In genomic region chr1:88921401-88921800, GRCm38 (mm10) we compare ENCODE assay signal across 24 mouse cellular contexts.
A peak's percentile ranks its signal among the peaks of the same experiment; 100 is the strongest.
DNase-seq lines count a peak whose midpoint lies in the region; ATAC-seq lines count a peak whose summit lies in the region.
"Had no signal": no experiment of that assay in that cellular context is flagged by ENCODE, and none has a peak within 500 bp of the region (broad histone marks: within the 10 kb centered on the region; RNA-seq: fewer than 3 reads in every experiment).

No protein-coding gene starts in this region.

- H3K9ac ChIP-seq in embryonic facial prominence, embryonic 14.5 days (ENCODE audit: low read depth, low read length), result no peak overlapping the region
- H3K9ac ChIP-seq: embryonic facial prominence, embryonic 13.5 days; forebrain, embryonic 12.5 days; forebrain, embryonic 15.5 days; forebrain, postnatal 0 days had no signal

- peaks cover 13% of the 10 kb centered on the region for H3K4me1 ChIP-seq in embryonic facial prominence, embryonic 14.5 days (ENCODE audit: control insufficient read depth, insufficient read depth, low read length)
- peaks cover 15% of the 10 kb centered on the region for H3K4me1 ChIP-seq in embryonic facial prominence, embryonic 10.5 days

- no peak overlapping the region for H3K27ac ChIP-seq in embryonic facial prominence, embryonic 14.5 days (replicated peaks; ENCODE audit: low read depth, low read length)
- no peak overlapping the region for H3K27ac ChIP-seq in embryonic facial prominence, embryonic 10.5 days (replicated peaks)
- H3K27ac ChIP-seq: embryonic facial prominence, embryonic 13.5 days; forebrain, embryonic 12.5 days; forebrain, embryonic 15.5 days had no signal

- no peak overlapping the region for H3K4me3 ChIP-seq in embryonic facial prominence, embryonic 14.5 days (ENCODE audit: low read depth, low read length)
- no peak overlapping the region for H3K4me3 ChIP-seq in embryonic facial prominence, embryonic 10.5 days
- H3K4me3 ChIP-seq: embryonic facial prominence, embryonic 13.5 days; forebrain, embryonic 12.5 days; forebrain, embryonic 15.5 days had no signal

- intact Hi-C loops in heart, postnatal 25 days (cut with DNase I), result no loop called here

- H3K36me3 ChIP-seq in embryonic facial prominence, embryonic 14.5 days (ENCODE audit: control insufficient read depth, insufficient read depth, low read length), result no peaks in the 10 kb centered on the region
- H3K36me3 ChIP-seq in embryonic facial prominence, embryonic 10.5 days (replicated peaks), result no peaks in the 10 kb centered on the region
- H3K36me3 ChIP-seq: embryonic facial prominence, embryonic 13.5 days; forebrain, embryonic 12.5 days; forebrain, embryonic 15.5 days; G1E had no signal

- H3K9me3 ChIP-seq in embryonic facial prominence, embryonic 14.5 days (ENCODE audit: control insufficient read depth, low read length), result no peaks in the 10 kb centered on the region
- H3K9me3 ChIP-seq in embryonic facial prominence, embryonic 10.5 days, result 0 out of 2 replicates have a peak, but pooled peaks cover 5% of the 10 kb centered on the region
- H3K9me3 ChIP-seq: embryonic facial prominence, embryonic 13.5 days; forebrain, embryonic 12.5 days; forebrain, embryonic 15.5 days had no signal

- peak; percentile 17 for DNase-seq in embryonic facial prominence, embryonic 14.5 days (ENCODE audit: low spot score)
- DNase-seq in embryonic facial prominence, embryonic 10.5 days (ENCODE audit: low spot score), result no peak
- peak; percentile 65 for DNase-seq in heart, adult 11 months
- no peak for DNase-seq in heart, postnatal 25 days (ENCODE audit: low spot score)
- DNase-seq in testis, postnatal 14 days (ENCODE audit: low spot score), result peak; percentile 20
- DNase-seq in testis, postnatal 10 days (ENCODE audit: low spot score), result no peak
- DNase-seq: adrenal gland, adult 8-10 months; adrenal gland, postnatal 14 days; adrenal gland, postnatal 36 days; B cell, adult 2 months; cerebellum, adult 11-12 months; cerebellum, adult 2 months; cerebellum, adult 9-10 months; cerebellum, postnatal 10 days; cerebellum, postnatal 25 days; forebrain, postnatal 0 days had no signal

- 58% methylated on average over 2 of the region's 2 CpGs for WGBS in embryonic facial prominence, embryonic 14.5 days
- WGBS in embryonic facial prominence, embryonic 10.5 days, result 68% methylated on average over 2 of the region's 2 CpGs

- H3K27me3 ChIP-seq in embryonic facial prominence, embryonic 14.5 days (replicated peaks; ENCODE audit: control insufficient read depth, insufficient read depth, low read length), result no peaks in the 10 kb centered on the region
- H3K27me3 ChIP-seq in embryonic facial prominence, embryonic 10.5 days (replicated peaks; ENCODE audit: low read depth, poor library complexity, severe bottlenecking), result no peaks in the 10 kb centered on the region
- H3K27me3 ChIP-seq: CH12.LX; embryonic facial prominence, embryonic 13.5 days; forebrain, embryonic 15.5 days; Patski had no signal

- ATAC-seq in embryonic facial prominence, embryonic 14.5 days (ENCODE audit: low read depth), result no peak
- ATAC-seq: activated CD4-positive, CD25-positive, alpha-beta regulatory T cell, adult 4 months; CD4-positive, CD25-positive, alpha-beta regulatory T cell, adult 4 months; forebrain, embryonic 15.5 days; forebrain, postnatal 0 days; Patski had no signal

- no peak overlapping the region for H3K4me2 ChIP-seq in embryonic facial prominence, embryonic 14.5 days (ENCODE audit: low read depth, low read length)
- H3K4me2 ChIP-seq: embryonic facial prominence, embryonic 13.5 days; forebrain, embryonic 12.5 days; forebrain, embryonic 15.5 days had no signal

Comparison
In these comparisons a context has a peak if more than half of its experiments do, and no peak if none do; other contexts are left out.
1. DNase-seq: peak in embryonic facial prominence, embryonic 14.5 days (single experiment), heart, adult 11 months (single experiment) and testis, postnatal 14 days (single experiment); none in embryonic facial prominence, embryonic 10.5 days (single experiment), heart, postnatal 25 days (single experiment) and testis, postnatal 10 days (single experiment).